Mouse (Mus musculus) bone marrow macrophage, adult 2 months (primary cell): ENCODE results near the gene Gtf2i.

Experiments
- CTCF ChIP-seq: IDR thresholded peaks from 2 replicates; pipeline ENCODE4 v1.5.1; 2012; ENCODE audit warnings: low read depth, mild to moderate bottlenecking, low read length, moderate library complexity
- POLR2A ChIP-seq: IDR thresholded peaks from 2 replicates; pipeline ENCODE4 v1.6.1; 2012; ENCODE audit warnings: mild to moderate bottlenecking, low read depth, low read length, borderline replicate concordance

DNA sequence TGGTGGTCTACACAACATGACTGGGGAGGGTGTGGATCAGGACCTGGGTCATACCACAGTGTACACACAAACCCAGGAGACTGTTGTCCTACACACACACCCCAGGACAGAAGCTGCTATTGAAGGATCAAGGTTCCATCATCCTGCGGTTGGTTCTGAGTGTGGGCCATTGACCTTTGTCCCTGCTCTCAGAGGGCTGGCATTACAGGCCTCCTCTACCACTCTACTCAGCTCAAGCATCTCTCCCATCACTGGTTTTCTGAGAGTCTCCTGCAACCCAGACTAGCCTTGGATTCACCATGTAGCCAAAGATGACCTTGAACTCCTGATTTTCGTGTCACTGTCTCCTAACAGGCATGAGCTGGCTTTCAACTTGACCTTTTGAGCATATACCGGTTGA lies 78.3 kb downstream of the Gtf2i start:
- TF ChIP-seq CTCF (no peak), POLR2A (no peak)
